Mouse (Mus musculus) adrenal gland, adult 2 months (tissue): ENCODE data around the gene Olfr389. TPM values are rescaled to one million over a fixed set of nuclear protein-coding genes. Genes with fewer than 3 reads are reported as not detected.

Experiments used
- DNase-seq: peaks from one replicate; pipeline ENCODE4 v3.0.0; 2021
- long read RNA-seq: library from polyadenylated mRNA; stranded (forward); transcript quantifications from one replicate; pipeline ENCODE4 v2.0.0, GENCODE M21; 2021
- polyA plus RNA-seq: library from polyadenylated mRNA; depleted of rRNA; stranded (reverse); fragments of >200 nt; gene quantifications from 2 replicates; pipeline ENCODE4 v1.2.3, GENCODE M21; 2012; rRNA removed
- total RNA-seq, 2 experiments: library from RNA; stranded (reverse); gene quantifications; 2 replicates each; pipeline ENCODE4 v1.2.3; 2021

The Olfr389 gene
- total RNA-seq = not detected
- not detected in 2 replicates for polyA plus RNA-seq
- long read RNA-seq = 0 reads

- DNase-seq = no peak
Measured at GRCm38 (mm10) chr11:73780613-73781012, at the start of gene Olfr389. TSS of gene Olfr389 (minus strand) at chr11:73780713.

- DNase-seq = no peak
Measured at GRCm38 (mm10) chr11:73816949-73817348, 36.4 kb upstream of the Olfr389 start, which contains the start of gene Olfr392. TSS of gene Olfr392 (minus strand) at chr11:73817049.

- DNase-seq = no peak
Measured at GRCm38 (mm10) chr11:73802952-73803351, 22.4 kb upstream of the Olfr389 start, which contains the start of gene Olfr391-ps. TSS of gene Olfr391-ps (minus strand) at chr11:73803052.

- no peak for DNase-seq
Measured at GRCm38 (mm10) chr11:73782664-73783063, 2.2 kb upstream of the Olfr389 start, which contains the start of gene Olfr390. TSS of gene Olfr390 (plus strand) at chr11:73782964.

GRCm38 (mm10) chr11:73759115-73759514 lies 21.4 kb downstream of the Olfr389 start:
- DNase-seq = no peak

Other genes with a start within 250 kb of the Olfr389 start
- gene Olfr385, start 187.7 kb downstream of the Olfr389 start, total RNA-seq = not detected
- not detected in 2 replicates for gene Olfr385, start 187.7 kb downstream of the Olfr389 start, polyA plus RNA-seq
- not detected for gene Olfr384, start 182.1 kb downstream of the Olfr389 start, total RNA-seq
- not detected in 2 replicates for gene Olfr384, start 182.1 kb downstream of the Olfr389 start, polyA plus RNA-seq
- not detected for gene Zfp735, start 91.9 kb downstream of the Olfr389 start, total RNA-seq
- gene Zfp735, start 91.9 kb downstream of the Olfr389 start, polyA plus RNA-seq = not detected in 2 replicates
- gene Olfr390, start 2.3 kb upstream of the Olfr389 start, total RNA-seq = not detected
- gene Olfr390, start 2.3 kb upstream of the Olfr389 start, polyA plus RNA-seq = not detected in 2 replicates
- gene Olfr391-ps, start 22.3 kb upstream of the Olfr389 start, total RNA-seq = not detected
- not detected in 2 replicates for gene Olfr391-ps, start 22.3 kb upstream of the Olfr389 start, polyA plus RNA-seq
- not detected for gene Olfr392, start 36.3 kb upstream of the Olfr389 start, total RNA-seq
- gene Olfr392, start 36.3 kb upstream of the Olfr389 start, polyA plus RNA-seq = not detected in 2 replicates
- gene Olfr393, start 70.7 kb upstream of the Olfr389 start, total RNA-seq = not detected
- gene Olfr393, start 70.7 kb upstream of the Olfr389 start, polyA plus RNA-seq = not detected in 2 replicates
- gene Olfr394, start 110.1 kb upstream of the Olfr389 start, total RNA-seq = not detected
- gene Olfr394, start 110.1 kb upstream of the Olfr389 start, polyA plus RNA-seq = not detected in 2 replicates
- not detected for gene Olfr395, start 128.6 kb upstream of the Olfr389 start, total RNA-seq
- not detected in 2 replicates for gene Olfr395, start 128.6 kb upstream of the Olfr389 start, polyA plus RNA-seq
- not detected for gene Olfr23, start 156.0 kb upstream of the Olfr389 start, total RNA-seq
- gene Olfr23, start 156.0 kb upstream of the Olfr389 start, polyA plus RNA-seq = not detected in 2 replicates
- not detected for gene Olfr397, start 180.1 kb upstream of the Olfr389 start, total RNA-seq
- gene Olfr397, start 180.1 kb upstream of the Olfr389 start, polyA plus RNA-seq = not detected in 2 replicates
- not detected for gene Olfr398, start 209.7 kb upstream of the Olfr389 start, total RNA-seq
- not detected in 2 replicates for gene Olfr398, start 209.7 kb upstream of the Olfr389 start, polyA plus RNA-seq